Mouse (Mus musculus) lung, adult 2 months (tissue): ENCODE measurements around the gene Casz1.

ENCODE experiments used
- CTCF ChIP-seq: fragments of 200-500 bp; IDR thresholded peaks from 2 replicates; pipeline ENCODE4 v1.5.1; 2011; ENCODE audit warnings: mild to moderate bottlenecking, low read length, control low read depth; ENCODE audit not compliant: insufficient read depth
- POLR2A ChIP-seq: fragments of 200-500 bp; IDR thresholded peaks from 2 replicates; pipeline ENCODE4 v1.6.1; 2011; ENCODE audit warnings: low read depth, mild to moderate bottlenecking, control low read depth, low read length, borderline replicate concordance; ENCODE audit errors: extremely low read depth

- no peak for TF ChIP-seq CTCF
- no peak for TF ChIP-seq POLR2A
These were observed 196.5 kb downstream of the Casz1 start for GRCm38 (mm10) chr4:149000746-149001145.
